Mouse (Mus musculus) subcutaneous adipose tissue, adult 2 months (tissue): Measurements from ENCODE around the gene R3hdml. TPM values are rescaled to one million over a fixed set of nuclear protein-coding genes. Genes with fewer than 3 reads are reported as not detected.

ENCODE experiments used
- polyA plus RNA-seq: library from polyadenylated mRNA; depleted of rRNA; stranded (reverse); fragments of >200 nt; gene quantifications from 2 replicates; pipeline ENCODE4 v1.2.3, GENCODE M21; 2012; ENCODE audit warnings: low replicate concordance; rRNA removed

Gene R3hdml
- not detected in 2 replicates for polyA plus RNA-seq

GRCm38 (mm10) chr2:163492018-163492417, at the start of gene R3hdml:
R3hdml (plus strand) TSS chr2:163492318.

GRCm38 (mm10) chr2:163472466-163472851, 19.7 kb upstream of the R3hdml start, which contains the start of gene Fitm2:
Fitm2 (minus strand) TSS chr2:163472629.

GRCm38 (mm10) chr2:163506300-163507004, 14.3 kb downstream of the R3hdml start, which contains the start of gene Hnf4a:
Hnf4a (plus strand) TSS chr2:163506808.

Other genes starting within 250 kb of the R3hdml start
- gene Jph2, start 94.3 kb upstream of the R3hdml start, polyA plus RNA-seq, result 5.3 and 75.9 TPM in 2 replicates
- gene Oser1, start 67.6 kb upstream of the R3hdml start, polyA plus RNA-seq, result 22.0 and 22.7 TPM in 2 replicates
- gene Gdap1l1, start 53.8 kb upstream of the R3hdml start, polyA plus RNA-seq, result 0.16 and 2.0 TPM in 2 replicates
- gene Fitm2, start 19.7 kb upstream of the R3hdml start, polyA plus RNA-seq, result 46.6 and 74.4 TPM in 2 replicates
- gene Hnf4a, start 14.5 kb downstream of the R3hdml start, polyA plus RNA-seq, result 0.09 TPM in 1 of 2 replicates, not detected in the other
- 17.8 and 23.6 TPM in 2 replicates for gene Ttpal, start 110.0 kb downstream of the R3hdml start, polyA plus RNA-seq
- gene Serinc3, start 152.8 kb downstream of the R3hdml start, polyA plus RNA-seq, result 294 and 371 TPM in 2 replicates
- 67.4 and 85.8 TPM in 2 replicates for gene Pkig, start 166.1 kb downstream of the R3hdml start, polyA plus RNA-seq